Mouse (Mus musculus) liver, embryonic 15.5 days (tissue): ENCODE measurements at regions not wholly inside any gene's neighbourhood (a gene's known extent, or its start where the extent isn't known, plus 50 kb on each side); places are given as distances from the start of the nearest gene placed in this dataset.

Experiments used
- ATAC-seq: fragments of 200-750 bp; cut with Nextera tagmentation; 2 replicates; pipeline ENCODE4 v1.8.0; 2017; ENCODE audit warnings: moderate number of reproducible peaks, mild to moderate bottlenecking, moderate library complexity; ENCODE audit not compliant: insufficient read depth
- H3K27ac ChIP-seq: fragments of 300-500 bp; sonication (generic); replicated peaks from 2 replicates; pipeline ENCODE4 v1.5.1; 2015; ENCODE audit warnings: mild to moderate bottlenecking, inconsistent platforms
- H3K27me3 ChIP-seq: fragments of 300-500 bp; sonication (generic); 2 replicates; pipeline ENCODE4 v1.6.1; 2015; ENCODE audit warnings: mild to moderate bottlenecking, inconsistent platforms
- H3K36me3 ChIP-seq: fragments of 300-500 bp; sonication (generic); replicated peaks from 2 replicates; pipeline ENCODE4 v1.6.1; 2015; ENCODE audit warnings: moderate library complexity, mild to moderate bottlenecking, inconsistent platforms
- H3K4me1 ChIP-seq: fragments of 300-500 bp; sonication (generic); replicated peaks from 2 replicates; pipeline ENCODE4 v1.6.1; 2015; ENCODE audit warnings: inconsistent platforms
- H3K4me2 ChIP-seq: fragments of 300-500 bp; sonication (generic); 2 replicates; pipeline ENCODE4 v1.6.1; 2015; ENCODE audit warnings: moderate library complexity, mild to moderate bottlenecking, inconsistent platforms
- H3K4me3 ChIP-seq: fragments of 300-500 bp; sonication (generic); replicated peaks from 2 replicates; pipeline ENCODE4 v1.5.1; 2015; ENCODE audit warnings: mild to moderate bottlenecking, inconsistent platforms
- H3K9ac ChIP-seq: fragments of 300-500 bp; sonication (generic); 2 replicates; pipeline ENCODE4 v1.6.1; 2015; ENCODE audit warnings: moderate library complexity, mild to moderate bottlenecking, inconsistent platforms
- H3K9me3 ChIP-seq: fragments of 300-500 bp; sonication (generic); replicated peaks from 2 replicates; pipeline ENCODE4 v1.6.1; 2016; ENCODE audit warnings: inconsistent platforms
- WGBS: fragments of 180-500 bp; shearing (Covaris S2); methylation state at CpG from one replicate; pipeline ENCODE4 v1.1.7; 2015; ENCODE audit warnings: mixed read lengths; ENCODE audit not compliant: insufficient replicate concordance; 5-methylcytosine and 5-hydroxymethylcytosine counted together

DNA sequence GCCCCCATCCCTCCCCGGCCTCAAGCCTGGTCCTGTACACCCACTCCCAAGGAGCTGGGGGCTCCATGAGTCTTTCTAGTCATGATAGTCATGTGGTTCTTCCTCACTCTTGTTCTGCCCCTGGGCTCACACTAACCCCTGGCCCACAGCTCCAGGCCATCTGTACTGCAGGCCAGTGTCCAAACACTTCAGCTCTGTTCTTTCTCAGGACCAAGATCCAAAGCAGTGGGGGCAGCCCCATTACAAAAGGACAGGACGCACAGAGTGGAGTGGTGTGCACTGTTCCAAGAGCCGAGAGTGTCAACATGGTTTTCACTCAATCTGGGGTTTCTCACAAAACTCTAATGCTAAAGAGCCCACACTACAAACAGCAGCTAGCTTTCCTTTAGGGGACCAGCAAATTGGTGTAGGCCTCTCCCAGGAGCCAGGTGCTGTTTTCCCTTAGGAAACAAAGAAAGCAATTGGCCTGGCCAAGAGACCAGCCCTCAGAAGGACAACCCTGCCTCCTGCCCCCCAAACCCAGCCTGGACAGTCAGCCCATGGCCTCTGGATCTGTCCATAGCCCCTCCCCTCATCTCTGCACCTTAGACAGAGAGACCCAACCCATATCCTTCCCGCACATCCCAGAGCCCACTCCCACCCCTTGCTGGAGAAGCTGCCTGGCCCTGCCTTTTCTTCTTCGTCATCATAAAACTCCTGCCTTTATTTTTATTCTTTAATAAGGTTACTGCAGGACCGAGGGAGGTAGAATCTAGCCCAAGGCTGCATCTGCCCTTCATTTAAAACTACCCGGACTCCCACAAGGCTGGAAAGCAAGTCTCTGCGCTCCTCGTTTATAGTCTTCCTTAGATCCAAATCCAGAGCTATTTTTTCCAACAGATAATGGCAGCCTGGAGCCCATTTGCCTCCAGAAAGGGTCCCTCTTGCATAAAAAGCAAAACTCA, 188.2 kb upstream of the Cdh5 start:
- 57% methylated on average over 9 of the region's 9 CpGs for WGBS
- H3K27ac ChIP-seq = no peak overlapping the region

DNA sequence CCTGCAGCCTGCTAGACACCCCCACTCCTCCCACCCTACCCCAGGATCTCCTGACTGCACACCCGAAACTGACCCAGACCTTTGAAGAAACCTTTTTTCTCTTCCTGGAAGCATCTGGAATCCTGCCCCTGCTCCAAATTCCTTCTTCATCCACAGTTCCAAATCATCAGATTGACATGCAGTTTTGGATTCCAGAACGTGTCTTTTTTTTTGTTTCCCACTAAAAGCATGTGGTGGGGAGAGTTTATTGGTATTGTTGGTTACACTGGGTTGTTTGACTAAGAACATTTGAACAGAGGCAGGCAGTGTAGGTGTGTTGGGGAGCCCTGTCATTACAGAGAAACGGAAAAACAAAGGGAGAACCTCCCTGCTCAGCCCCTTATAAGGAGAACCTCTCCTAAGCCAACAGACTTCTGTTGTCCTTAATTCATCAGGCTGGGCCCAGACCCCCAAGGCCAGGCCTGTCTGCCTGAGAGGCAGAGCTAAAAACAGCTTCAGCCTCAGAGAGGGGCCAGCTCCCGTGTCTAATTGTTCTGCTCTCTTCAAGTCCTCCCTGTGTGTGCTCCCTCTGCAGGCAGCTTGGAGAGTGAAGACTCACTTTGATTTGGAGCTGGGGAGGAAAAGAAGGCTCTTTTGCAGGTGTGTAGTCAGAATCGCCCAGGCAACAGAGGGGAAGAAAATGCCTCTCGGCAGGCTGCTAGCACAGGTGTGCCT, 187.3 kb upstream of the Cdh5 start:
- Histone ChIP-seq H3K9me3 (no peaks in the 10 kb centered on the region), H3K4me3 (no peak overlapping the region), H3K27me3 (no peaks in the 10 kb centered on the region), H3K4me2 (no peak overlapping the region), H3K36me3 (no peaks in the 10 kb centered on the region), H3K4me1 (no peaks in the 10 kb centered on the region), H3K27ac (no peak overlapping the region), H3K9ac (no peak overlapping the region)
- 37% methylated on average over 6 of the region's 6 CpGs for WGBS
- no peak for ATAC-seq

More for the DNA sequence above, 188.2 kb upstream of the Cdh5 start:
- no peaks in the 10 kb centered on the region for H3K27me3 ChIP-seq
- H3K4me1 ChIP-seq = no peaks in the 10 kb centered on the region
- no peak overlapping the region for H3K9ac ChIP-seq
- H3K36me3 ChIP-seq = no peaks in the 10 kb centered on the region
- ATAC-seq = no peak
- H3K9me3 ChIP-seq = no peaks in the 10 kb centered on the region
- no peak overlapping the region for H3K4me3 ChIP-seq
- no peak overlapping the region for H3K4me2 ChIP-seq

GRCm38 (mm10) chr8:103919324-103919723, 182.1 kb upstream of the Cdh5 start:
- Histone ChIP-seq H3K9me3 (no peaks in the 10 kb centered on the region), H3K4me2 (no peak overlapping the region), H3K27ac (no peak overlapping the region), H3K4me1 (no peaks in the 10 kb centered on the region), H3K36me3 (no peaks in the 10 kb centered on the region), H3K4me3 (no peak overlapping the region), H3K9ac (no peak overlapping the region), H3K27me3 (no peaks in the 10 kb centered on the region)
- ATAC-seq = no peak
- 53% methylated on average over 3 of the region's 3 CpGs for WGBS

DNA sequence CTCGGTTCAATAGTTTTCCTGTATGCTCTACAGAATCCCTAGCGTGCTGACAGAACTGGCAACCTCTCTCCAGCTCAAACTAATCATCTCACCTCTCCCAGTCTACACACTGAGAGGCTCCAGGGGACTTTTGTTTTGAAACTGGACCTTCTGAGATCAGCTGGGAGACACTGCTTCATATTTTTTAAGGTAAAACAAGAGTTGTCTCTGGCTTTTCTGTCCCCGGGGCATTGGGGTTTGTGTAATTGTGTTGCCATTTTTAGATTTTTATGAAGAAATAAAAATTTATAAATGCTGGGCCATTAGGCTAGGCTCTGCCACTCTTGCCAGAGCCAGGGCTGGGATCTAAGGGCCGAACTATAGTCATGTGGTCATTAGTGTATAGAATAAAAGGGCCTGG, 179.8 kb upstream of the Cdh5 start:
- Histone ChIP-seq H3K4me2 (no peak overlapping the region), H3K4me1 (no peaks in the 10 kb centered on the region), H3K36me3 (no peaks in the 10 kb centered on the region), H3K9me3 (no peaks in the 10 kb centered on the region), H3K27me3 (no peaks in the 10 kb centered on the region), H3K27ac (no peak overlapping the region), H3K4me3 (no peak overlapping the region), H3K9ac (no peak overlapping the region)
- 57% methylated on average over 4 of the region's 4 CpGs for WGBS
- ATAC-seq = no peak

- Histone ChIP-seq H3K27me3 (no peaks in the 10 kb centered on the region), H3K4me1 (no peaks in the 10 kb centered on the region), H3K9ac (no peak overlapping the region), H3K9me3 (no peaks in the 10 kb centered on the region), H3K27ac (no peak overlapping the region), H3K4me2 (no peak overlapping the region), H3K36me3 (no peaks in the 10 kb centered on the region), H3K4me3 (no peak overlapping the region)
- ATAC-seq = no peak
- WGBS = 39% methylated on average over 2 of the region's 2 CpGs
These were observed 178.7 kb upstream of the Cdh5 start for GRCm38 (mm10) chr8:103922746-103923145.

- Histone ChIP-seq H3K9ac (no peak overlapping the region), H3K27me3 (no peaks in the 10 kb centered on the region), H3K9me3 (no peaks in the 10 kb centered on the region), H3K4me3 (no peak overlapping the region), H3K36me3 (no peaks in the 10 kb centered on the region), H3K4me2 (no peak overlapping the region), H3K27ac (no peak overlapping the region), H3K4me1 (no peaks in the 10 kb centered on the region)
- WGBS = 56% methylated on average over 1 of the region's 1 CpGs
- no peak for ATAC-seq
These were observed 168.7 kb upstream of the Cdh5 start for GRCm38 (mm10) chr8:103932681-103933080.

DNA sequence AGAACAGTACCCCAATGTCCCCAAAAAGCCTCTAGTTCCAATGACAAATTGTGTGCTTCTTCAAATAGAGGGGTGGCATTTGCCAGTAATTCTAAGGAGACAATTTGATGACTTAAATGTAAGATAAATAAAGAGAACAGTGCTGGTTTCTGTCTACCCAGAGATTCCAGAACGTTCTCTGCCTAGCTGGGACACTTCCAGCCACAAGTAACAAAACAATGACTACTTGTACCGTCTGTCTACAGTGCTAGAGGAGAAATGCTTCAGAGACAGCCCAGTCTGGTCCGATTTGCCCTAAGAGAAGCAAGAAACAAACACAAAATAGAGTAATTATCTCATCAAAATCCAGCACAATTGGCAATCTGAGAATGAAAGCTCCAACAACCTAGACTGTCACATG, 164.9 kb upstream of the Cdh5 start:
- WGBS = 41% methylated on average over 3 of the region's 3 CpGs
- Histone ChIP-seq H3K27me3 (no peaks in the 10 kb centered on the region), H3K9me3 (no peaks in the 10 kb centered on the region), H3K9ac (no peak overlapping the region), H3K27ac (no peak overlapping the region), H3K4me2 (no peak overlapping the region), H3K36me3 (no peaks in the 10 kb centered on the region), H3K4me1 (no peaks in the 10 kb centered on the region), H3K4me3 (no peak overlapping the region)
- ATAC-seq = no peak

DNA sequence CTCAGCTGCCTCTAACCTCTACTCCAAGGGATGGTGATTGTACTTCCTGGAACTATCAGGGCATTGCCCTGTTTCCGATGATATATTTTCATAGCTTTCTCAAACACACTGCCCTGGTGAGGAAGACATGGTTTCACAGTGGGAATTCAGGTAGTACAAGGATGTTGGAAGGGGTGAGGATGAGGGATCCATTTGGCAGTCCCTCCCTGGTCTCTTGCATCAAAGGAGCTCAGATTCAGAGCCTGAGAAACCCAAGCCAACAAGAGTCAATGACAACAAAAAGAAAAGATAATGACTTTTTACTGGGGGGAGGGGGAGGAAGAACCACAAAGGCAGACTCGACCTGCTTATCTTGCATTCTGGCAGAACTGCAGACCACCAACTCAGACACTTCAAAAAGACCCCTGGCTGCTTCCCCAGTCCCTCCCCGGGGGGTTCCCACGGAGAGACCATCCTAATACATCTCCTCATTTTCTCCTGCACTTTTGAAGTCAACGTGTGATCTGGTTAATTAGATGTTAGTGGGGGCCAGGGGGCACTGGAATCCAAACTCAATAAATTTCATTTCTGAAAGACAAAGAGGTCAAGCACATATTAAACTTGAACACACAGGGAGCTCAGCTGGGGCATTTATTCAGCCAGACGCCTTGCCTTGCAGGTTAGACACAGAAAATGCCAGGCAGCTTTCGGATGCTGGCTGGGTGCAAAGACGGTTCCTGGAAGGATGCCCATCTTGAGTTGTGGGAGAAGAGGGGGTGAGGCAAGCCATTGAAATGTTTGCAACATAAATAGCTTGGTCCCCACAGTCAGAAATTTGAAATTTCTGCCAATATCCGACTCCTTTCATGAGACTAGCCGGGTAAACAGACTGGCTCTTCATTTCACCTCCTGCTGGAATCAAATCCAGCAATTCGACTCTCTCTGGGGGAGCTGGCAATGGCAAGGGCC, 162.9 kb upstream of the Cdh5 start:
- H3K4me1 ChIP-seq = no peaks in the 10 kb centered on the region
- no peak overlapping the region for H3K9ac ChIP-seq
- no peak overlapping the region for H3K4me2 ChIP-seq
- H3K27ac ChIP-seq = no peak overlapping the region
- WGBS = 42% methylated on average over 11 of the region's 11 CpGs
- no peaks in the 10 kb centered on the region for H3K36me3 ChIP-seq
- H3K9me3 ChIP-seq = no peaks in the 10 kb centered on the region
- no peaks in the 10 kb centered on the region for H3K27me3 ChIP-seq
- ATAC-seq = no peak
- H3K4me3 ChIP-seq = no peak overlapping the region

DNA sequence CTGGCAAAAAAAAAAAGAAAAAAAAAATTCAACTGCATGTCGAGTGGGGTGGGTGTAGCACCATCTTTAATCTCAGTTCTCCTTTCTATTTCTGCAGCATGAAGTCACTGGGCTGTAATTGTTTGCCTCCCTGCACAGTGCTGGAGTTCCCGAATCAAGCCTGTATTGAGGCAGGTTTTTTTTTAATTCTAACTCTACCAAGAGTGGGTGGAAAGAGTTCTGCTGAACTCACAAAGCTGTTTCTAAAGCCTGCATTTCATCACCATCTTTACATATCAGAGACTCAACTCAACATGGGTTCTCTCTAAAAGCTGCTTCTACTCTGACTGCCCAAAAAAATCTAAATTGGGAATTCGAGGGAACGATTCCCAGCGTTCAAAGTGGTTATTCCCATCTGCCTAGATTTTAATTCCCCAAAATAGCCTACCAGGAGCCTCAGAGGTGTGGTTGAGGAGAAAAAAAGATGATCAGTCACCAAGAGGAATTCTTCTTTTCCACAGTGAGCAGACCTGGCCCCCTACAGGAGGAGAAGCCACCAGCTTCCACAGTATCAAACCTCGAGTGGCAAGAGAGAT, 160.4 kb upstream of the Cdh5 start:
- WGBS = 63% methylated on average over 6 of the region's 6 CpGs
- Histone ChIP-seq H3K27me3 (no peaks in the 10 kb centered on the region), H3K36me3 (no peaks in the 10 kb centered on the region), H3K4me3 (no peak overlapping the region), H3K27ac (no peak overlapping the region), H3K9me3 (no peaks in the 10 kb centered on the region), H3K4me1 (no peaks in the 10 kb centered on the region), H3K9ac (no peak overlapping the region), H3K4me2 (no peak overlapping the region)
- no peak for ATAC-seq

DNA sequence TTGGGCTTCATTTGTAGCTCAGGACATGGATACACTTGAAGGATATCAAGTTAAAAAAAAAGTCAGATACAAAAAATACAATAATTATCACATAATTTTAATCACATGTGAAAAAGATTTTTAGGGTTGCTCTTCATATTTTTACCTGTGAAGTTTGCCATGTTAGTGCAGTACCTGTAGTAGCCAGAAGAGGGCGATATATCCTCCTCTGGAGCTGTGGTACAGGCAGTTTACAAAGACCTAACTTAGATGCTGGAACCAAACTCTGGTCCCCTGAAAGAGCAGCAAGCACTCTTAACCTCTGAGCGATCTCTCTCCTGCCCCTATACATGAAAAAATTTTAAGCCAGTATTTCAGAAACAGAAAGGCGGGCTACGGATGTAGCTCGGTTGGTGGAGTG, 153.0 kb upstream of the Cdh5 start:
- no peak for ATAC-seq
- H3K36me3 ChIP-seq = no peaks in the 10 kb centered on the region
- no peaks in the 10 kb centered on the region for H3K9me3 ChIP-seq
- H3K4me3 ChIP-seq = no peak overlapping the region
- 66% methylated on average over 5 of the region's 5 CpGs for WGBS
- H3K4me1 ChIP-seq = no peaks in the 10 kb centered on the region
- H3K27ac ChIP-seq = no peak overlapping the region
- H3K27me3 ChIP-seq = no peaks in the 10 kb centered on the region
- H3K9ac ChIP-seq = no peak overlapping the region
- no peak overlapping the region for H3K4me2 ChIP-seq
